Mouse (Mus musculus) neural tube, embryonic 14.5 days (tissue): ENCODE measurements at regions not wholly inside any gene's neighbourhood (a gene's known extent, or its start where the extent isn't known, plus 50 kb on each side); places are given as distances from the start of the nearest gene placed in this dataset.

Experiments
- ATAC-seq: fragments of 200-750 bp; cut with Nextera tagmentation; 2 replicates; pipeline ENCODE4 v1.8.0; 2017; ENCODE audit warnings: low read depth, mild to moderate bottlenecking, moderate TSS enrichment, moderate library complexity
- H3K27ac ChIP-seq: fragments of 300-500 bp; sonication (generic); 2 replicates; pipeline ENCODE4 v1.5.1; 2014; ENCODE audit warnings: low read depth, mild to moderate bottlenecking, control low read depth, low read length, moderate library complexity, mixed read lengths
- H3K27me3 ChIP-seq: fragments of 300-500 bp; sonication (generic); 2 replicates; pipeline ENCODE4 v1.6.1; 2014; ENCODE audit warnings: low read length; ENCODE audit not compliant: control insufficient read depth, insufficient read depth
- H3K36me3 ChIP-seq: fragments of 300-500 bp; sonication (generic); 2 replicates; pipeline ENCODE4 v1.6.1; 2014; ENCODE audit warnings: low read length, mixed read lengths; ENCODE audit not compliant: control insufficient read depth, insufficient read depth
- H3K4me1 ChIP-seq: fragments of 300-500 bp; sonication (generic); 2 replicates; pipeline ENCODE4 v1.6.1; 2014; ENCODE audit warnings: low read length; ENCODE audit not compliant: control insufficient read depth, insufficient read depth
- H3K4me2 ChIP-seq: fragments of 300-500 bp; sonication (generic); 2 replicates; pipeline ENCODE4 v1.6.1; 2014; ENCODE audit warnings: mild to moderate bottlenecking, low read depth, low read length, control low read depth
- H3K4me3 ChIP-seq: fragments of 300-500 bp; sonication (generic); 2 replicates; pipeline ENCODE4 v1.5.1; 2014; ENCODE audit warnings: low read depth, low read length, control low read depth, mixed read lengths
- H3K9ac ChIP-seq: fragments of 300-500 bp; sonication (generic); replicated peaks from 2 replicates; pipeline ENCODE4 v1.6.1; 2014; ENCODE audit warnings: low read depth, mild to moderate bottlenecking, control low read depth, low read length, mixed read lengths
- H3K9me3 ChIP-seq: fragments of 300-500 bp; sonication (generic); 2 replicates; pipeline ENCODE4 v1.6.1; 2016; ENCODE audit warnings: low read length; ENCODE audit not compliant: control insufficient read depth
- WGBS: fragments of 180-500 bp; shearing (Covaris S2); extraction: QIAGEN DNeasy Blood & Tissue Kit; methylation state at CpG from one replicate; pipeline ENCODE4 v1.1.7; 2014; 5-methylcytosine and 5-hydroxymethylcytosine counted together

DNA sequence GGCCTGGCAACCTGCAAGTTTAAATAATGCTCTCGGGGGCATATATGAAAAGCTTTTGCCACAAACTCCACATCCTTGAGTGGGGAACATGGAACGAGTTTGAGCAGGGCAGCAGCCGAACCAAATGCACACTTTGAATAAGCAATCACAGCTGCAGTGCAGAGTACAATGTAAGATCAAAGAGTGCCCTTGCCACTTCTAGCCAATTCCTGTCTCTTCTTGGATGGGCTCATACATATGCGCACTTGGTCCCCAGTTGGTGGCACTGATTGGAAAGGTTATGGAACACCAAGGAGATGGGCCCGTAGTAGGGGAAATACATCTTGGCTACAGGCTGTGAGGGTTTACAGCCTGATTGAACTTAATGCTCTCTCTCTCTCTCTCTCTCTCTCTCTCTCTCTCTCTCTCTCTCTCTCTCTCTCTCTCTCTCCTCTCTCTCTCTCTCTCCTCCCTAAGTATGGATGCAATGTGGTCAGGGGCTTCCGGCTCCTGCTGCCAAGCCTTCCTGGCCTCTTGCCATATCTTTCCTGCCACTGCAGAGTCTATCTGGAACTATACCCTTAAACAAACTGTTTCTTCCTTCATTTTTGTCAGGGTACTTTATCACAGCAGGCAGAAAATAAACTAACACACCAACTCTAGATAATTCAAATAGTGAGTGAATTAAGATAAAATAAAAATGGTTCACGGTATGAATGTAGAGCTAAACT is 88.6 kb upstream of the Mbnl3 start:
- H3K36me3 ChIP-seq: no peaks in the 10 kb centered on the region
- H3K27ac ChIP-seq: no peak overlapping the region
- 83% methylated on average over 7 of the region's 7 CpGs for whole genome bisulfite sequencing
- H3K4me1 ChIP-seq: no peaks in the 10 kb centered on the region
- ATAC-seq: no peak
- H3K9ac ChIP-seq: no peak overlapping the region
- H3K27me3 ChIP-seq: no peaks in the 10 kb centered on the region
- no peak overlapping the region for H3K4me3 ChIP-seq
- no peaks in the 10 kb centered on the region for H3K9me3 ChIP-seq
- H3K4me2 ChIP-seq: no peak overlapping the region

- H3K4me1 ChIP-seq: no peaks in the 10 kb centered on the region
- H3K27me3 ChIP-seq: no peaks in the 10 kb centered on the region
- no peak overlapping the region for H3K9ac ChIP-seq
- WGBS: 89% methylated on average over 5 of the region's 5 CpGs
- no peak for ATAC-seq
- H3K9me3 ChIP-seq: no peaks in the 10 kb centered on the region
- H3K4me3 ChIP-seq: no peak overlapping the region
- no peak overlapping the region for H3K4me2 ChIP-seq
- H3K36me3 ChIP-seq: no peaks in the 10 kb centered on the region
- H3K27ac ChIP-seq: no peak overlapping the region
Observed at GRCm38 (mm10) chrX:51292310-51292709, 86.0 kb upstream of the Mbnl3 start.

GRCm38 (mm10) chrX:51278270-51278669 is 71.9 kb upstream of the Mbnl3 start:
- Histone ChIP-seq H3K4me3 (no peak overlapping the region), H3K27me3 (no peaks in the 10 kb centered on the region), H3K27ac (no peak overlapping the region), H3K4me2 (no peak overlapping the region), H3K9ac (no peak overlapping the region), H3K9me3 (no peaks in the 10 kb centered on the region), H3K36me3 (no peaks in the 10 kb centered on the region), H3K4me1 (no peaks in the 10 kb centered on the region)
- ATAC-seq: no peak

GRCm38 (mm10) chrX:51264746-51265145 is 58.4 kb upstream of the Mbnl3 start:
- ATAC-seq: peak; percentile 70; the same call in 1 of the 2 replicates

More at GRCm38 (mm10) chrX:51264746-51265145, 58.4 kb upstream of the Mbnl3 start:
- H3K27me3 ChIP-seq: no peaks in the 10 kb centered on the region
- no peaks in the 10 kb centered on the region for H3K36me3 ChIP-seq
- no peak overlapping the region for H3K9ac ChIP-seq
- no peak overlapping the region for H3K4me3 ChIP-seq
- no peaks in the 10 kb centered on the region for H3K4me1 ChIP-seq
- no peaks in the 10 kb centered on the region for H3K9me3 ChIP-seq
- no peak overlapping the region for H3K27ac ChIP-seq
- no peak overlapping the region for H3K4me2 ChIP-seq
